Mouse (Mus musculus) hindbrain, embryonic 16.5 days (tissue): Measurements from ENCODE around the gene Tceal3. TPM values are rescaled to one million over a fixed set of nuclear protein-coding genes. Genes with fewer than 3 reads are reported as not detected.
"Not testable (repeated sequence)": the region's sequence is repeated elsewhere in the genome, so short reads cannot be mapped to it uniquely, and the experiment has no call there.

Experiments used
- ATAC-seq: fragments of 200-750 bp; cut with Nextera tagmentation; 2 replicates; pipeline ENCODE4 v1.8.0; 2017; ENCODE audit warnings: moderate TSS enrichment, moderate library complexity
- H3K27ac ChIP-seq: fragments of 300-500 bp; sonication (generic); 2 replicates; pipeline ENCODE4 v1.5.1; 2014; ENCODE audit warnings: low read depth, mild to moderate bottlenecking, control low read depth, low read length, moderate library complexity
- H3K27me3 ChIP-seq: fragments of 300-500 bp; sonication (generic); replicated peaks from 2 replicates; pipeline ENCODE4 v1.6.1; 2014; ENCODE audit warnings: low read length; ENCODE audit not compliant: control insufficient read depth, insufficient read depth
- H3K36me3 ChIP-seq: fragments of 300-500 bp; sonication (generic); 2 replicates; pipeline ENCODE4 v1.6.1; 2014; ENCODE audit warnings: mild to moderate bottlenecking, low read length, moderate library complexity, mixed read lengths; ENCODE audit not compliant: control insufficient read depth, insufficient read depth
- H3K4me1 ChIP-seq: fragments of 300-500 bp; sonication (generic); 2 replicates; pipeline ENCODE4 v1.6.1; 2014; ENCODE audit warnings: low read depth, low read length; ENCODE audit not compliant: control insufficient read depth, insufficient read depth
- H3K4me2 ChIP-seq: fragments of 300-500 bp; sonication (generic); 2 replicates; pipeline ENCODE4 v1.6.1; 2014; ENCODE audit warnings: mild to moderate bottlenecking, low read length, control low read depth, moderate library complexity
- H3K4me3 ChIP-seq: fragments of 300-500 bp; sonication (generic); 2 replicates; pipeline ENCODE4 v1.5.1; 2014; ENCODE audit warnings: mild to moderate bottlenecking, low read length, control low read depth, moderate library complexity
- H3K9ac ChIP-seq: fragments of 300-500 bp; sonication (generic); 2 replicates; pipeline ENCODE4 v1.6.1; 2014; ENCODE audit warnings: low read depth, mild to moderate bottlenecking, control low read depth, low read length, moderate library complexity
- H3K9me3 ChIP-seq: fragments of 300-500 bp; sonication (generic); 2 replicates; pipeline ENCODE4 v1.6.1; 2014; ENCODE audit warnings: mild to moderate bottlenecking, low read length, moderate library complexity; ENCODE audit not compliant: control insufficient read depth
- WGBS: fragments of 180-500 bp; shearing (Covaris S2); extraction: QIAGEN DNeasy Blood & Tissue Kit; methylation state at CpG from one replicate; pipeline ENCODE4 v1.1.7; 2014; 5-methylcytosine and 5-hydroxymethylcytosine counted together
- polyA plus RNA-seq: library from polyadenylated mRNA; unstranded; fragments of >200 nt; fragmentation: Nextera tagmentation; extraction: Ambion mirVana; gene quantifications from 2 replicates; pipeline ENCODE4 v1.2.1, GENCODE M21; 2015

Gene Tceal3
- polyA plus RNA-seq, 1 experiment from 2014 or later = 106 TPM

DNA sequence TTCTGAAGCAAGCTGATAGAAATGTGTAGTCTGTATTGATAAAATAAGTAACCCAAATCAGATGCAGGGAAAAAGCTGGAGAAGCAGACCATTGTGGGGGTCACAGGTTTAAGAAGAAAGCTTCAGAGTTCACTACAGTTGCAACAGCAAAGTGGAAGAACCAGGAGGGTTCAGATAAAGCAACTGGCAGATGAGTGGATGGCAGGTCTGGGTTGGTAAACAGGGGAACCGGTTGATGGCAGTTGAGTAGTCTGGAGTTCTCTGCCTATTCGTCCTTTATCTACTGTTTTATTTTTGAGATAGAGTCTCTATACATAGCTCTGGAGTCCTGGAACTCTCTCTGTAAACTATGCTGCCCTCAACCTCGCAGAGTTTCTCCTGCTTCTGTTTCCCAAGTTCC lies 90.3 kb downstream of the Tceal3 start:
- H3K4me3 ChIP-seq = no peak overlapping the region
- H3K36me3 ChIP-seq = no peaks in the 10 kb centered on the region
- H3K9ac ChIP-seq = no peak overlapping the region
- no peak overlapping the region for H3K27ac ChIP-seq
- 68% methylated on average over 3 of the region's 3 CpGs for WGBS
- no peaks in the 10 kb centered on the region for H3K27me3 ChIP-seq
- no peaks in the 10 kb centered on the region for H3K4me1 ChIP-seq
- no peaks in the 10 kb centered on the region for H3K9me3 ChIP-seq
- no peak for ATAC-seq
- no peak overlapping the region for H3K4me2 ChIP-seq

- H3K27ac ChIP-seq = peak overlapping the region; percentile 68; the same call in 1 of the 2 replicates
- not testable (repeated sequence) for H3K27me3 ChIP-seq, H3K9me3 ChIP-seq, H3K4me3 ChIP-seq, H3K9ac ChIP-seq, H3K4me2 ChIP-seq, H3K4me1 ChIP-seq, H3K36me3 ChIP-seq
- ATAC-seq = peak; percentile 97
- 31% methylated on average over 2 of the region's 3 CpGs for WGBS
Measured at GRCm38 (mm10) chrX:136691606-136692293, 101.1 kb downstream of the Tceal3 start.

GRCm38 (mm10) chrX:136692294-136692675 lies 101.6 kb downstream of the Tceal3 start:
- WGBS = 64% methylated on average over 4 of the region's 4 CpGs
- no peak overlapping the region for H3K4me2 ChIP-seq
- no peak overlapping the region for H3K4me3 ChIP-seq
- H3K4me1 ChIP-seq = no peaks in the 10 kb centered on the region
- no peak overlapping the region for H3K9ac ChIP-seq
- peak overlapping the region; percentile 48; the same call in 1 of the 2 replicates for H3K27ac ChIP-seq
- no peaks in the 10 kb centered on the region for H3K36me3 ChIP-seq
- no peaks in the 10 kb centered on the region for H3K27me3 ChIP-seq
- peak; percentile 61 for ATAC-seq
- H3K9me3 ChIP-seq = no peaks in the 10 kb centered on the region

- Histone ChIP-seq H3K9ac (no peak overlapping the region), H3K4me2 (no peak overlapping the region), H3K4me1 (no peaks in the 10 kb centered on the region), H3K27me3 (no peaks in the 10 kb centered on the region), H3K9me3 (no peaks in the 10 kb centered on the region), H3K36me3 (no peaks in the 10 kb centered on the region), H3K4me3 (no peak overlapping the region), H3K27ac (no peak overlapping the region)
- 73% methylated on average over 5 of the region's 5 CpGs for WGBS
- ATAC-seq = no peak
Measured at GRCm38 (mm10) chrX:136693196-136693595, 102.6 kb downstream of the Tceal3 start.

- peak; percentile 96 for ATAC-seq
- no peaks in the 10 kb centered on the region for H3K27me3 ChIP-seq
Measured at GRCm38 (mm10) chrX:136707446-136708167, 117.0 kb downstream of the Tceal3 start, which contains the start of gene Tceal1. Gene Tceal1 (plus strand): TSS chrX:136707982.

DNA sequence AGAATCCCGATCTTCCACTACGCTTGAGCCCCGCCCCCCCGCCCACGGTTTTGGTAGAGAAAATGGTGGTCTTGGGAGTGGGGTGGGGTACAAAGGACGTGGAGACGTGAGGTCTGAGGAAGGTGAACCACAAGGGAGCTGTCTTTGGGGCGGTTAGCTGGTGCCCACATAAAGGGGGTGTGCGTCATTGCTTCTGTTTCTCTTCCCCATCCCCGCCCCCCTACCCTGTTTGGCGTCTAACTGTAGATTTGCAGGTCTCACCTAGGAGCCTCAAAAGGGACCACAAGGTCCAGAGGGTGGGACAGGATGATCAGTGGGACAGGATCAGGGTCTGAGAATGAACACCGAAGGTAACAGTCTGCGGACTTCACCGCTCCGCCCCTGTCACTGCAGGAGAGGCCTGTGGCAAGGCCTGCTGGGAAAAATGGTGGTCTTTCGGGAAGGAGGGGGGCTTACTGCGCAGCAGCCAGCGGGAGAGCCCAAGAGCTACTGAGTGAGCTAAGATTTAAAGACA lies 117.6 kb downstream of the Tceal3 start:
- no peaks in the 10 kb centered on the region for H3K27me3 ChIP-seq
- WGBS = 18% methylated on average over 18 of the region's 18 CpGs
- H3K27ac ChIP-seq = peak overlapping the region; percentile 90
- no peaks in the 10 kb centered on the region for H3K9me3 ChIP-seq
- no peaks in the 10 kb centered on the region for H3K36me3 ChIP-seq
- H3K4me1 ChIP-seq = no peaks in the 10 kb centered on the region
- H3K4me3 ChIP-seq = peak overlapping the region; percentile 50
- H3K9ac ChIP-seq = peak overlapping the region; percentile 72
- peak; percentile 92 for ATAC-seq
- H3K4me2 ChIP-seq = peak overlapping the region; percentile 55

More at GRCm38 (mm10) chrX:136707446-136708167, 117.0 kb downstream of the Tceal3 start, which contains the start of gene Tceal1:
- H3K9ac ChIP-seq = peak within 1 kb of the TSS; percentile 72
- peak within 1 kb of the TSS; percentile 90 for H3K27ac ChIP-seq
- H3K4me1 ChIP-seq = no peaks in the 10 kb centered on the region
- H3K4me2 ChIP-seq = peak within 1 kb of the TSS; percentile 55
- H3K4me3 ChIP-seq = peak within 1 kb of the TSS; percentile 50
- H3K36me3 ChIP-seq = no peaks in the 10 kb centered on the region
- WGBS = 14% methylated on average over 15 of the region's 15 CpGs
- H3K9me3 ChIP-seq = no peaks in the 10 kb centered on the region

- peak overlapping the region; percentile 72 for H3K9ac ChIP-seq
- H3K4me1 ChIP-seq = no peaks in the 10 kb centered on the region
- peak overlapping the region; percentile 50 for H3K4me3 ChIP-seq
- H3K36me3 ChIP-seq = no peaks in the 10 kb centered on the region
- H3K9me3 ChIP-seq = no peaks in the 10 kb centered on the region
- no peaks in the 10 kb centered on the region for H3K27me3 ChIP-seq
- WGBS = 26% methylated on average over 14 of the region's 14 CpGs
- ATAC-seq = peak; percentile 43; the same call in 1 of the 2 replicates
- H3K27ac ChIP-seq = peak overlapping the region; percentile 90
- peak overlapping the region; percentile 55 for H3K4me2 ChIP-seq
Measured at GRCm38 (mm10) chrX:136708782-136709181, 118.1 kb downstream of the Tceal3 start.

GRCm38 (mm10) chrX:136714742-136715474 lies 124.3 kb downstream of the Tceal3 start:
- not testable (repeated sequence) for H3K27ac ChIP-seq, H3K36me3 ChIP-seq, H3K4me2 ChIP-seq, H3K27me3 ChIP-seq, H3K4me3 ChIP-seq, H3K9me3 ChIP-seq, H3K9ac ChIP-seq, H3K4me1 ChIP-seq
- ATAC-seq = peak; percentile 96
- WGBS = 21% methylated on average over 3 of the region's 3 CpGs
